Mouse (Mus musculus): ENCODE measurements around the gene Chchd1.

GRCm38 (mm10) chr14:20694185-20694883, 8.5 kb upstream of the Chchd1 start:
- TF ChIP-seq CTCF (conservative IDR thresholded peaks at IDR 0.05; ENCODE audit: low read length) (no peak), NANOG (IDR thresholded peaks at IDR 0.05; ENCODE audit: borderline replicate concordance, low read length) (no peak), POU5F1 (IDR thresholded peaks at IDR 0.05; ENCODE audit: borderline replicate concordance, low read length) (no peak)
